Mouse (Mus musculus) liver, postnatal 0 days (tissue): Measurements from ENCODE around the gene Hoxa3.

Source experiments
- CTCF ChIP-seq: sonication (generic); IDR thresholded peaks from 2 replicates; pipeline ENCODE4 v1.5.1; 2016; ENCODE audit warnings: antibody characterized with exemption, low read depth
- EP300 ChIP-seq: IDR thresholded peaks from 2 replicates; pipeline ENCODE4 v1.6.1; 2016; ENCODE audit warnings: antibody characterized with exemption, low read depth, mild to moderate bottlenecking

GRCm38 (mm10) chr6:52219234-52219942 is 6.3 kb upstream of the Hoxa3 start:
- no peak for TF ChIP-seq EP300
- no peak for TF ChIP-seq CTCF
